Mouse (Mus musculus): ENCODE data around the gene Psmb5. TPM values are rescaled to one million over a fixed set of nuclear protein-coding genes. Genes with fewer than 3 reads are reported as not detected.

Gene Psmb5
- total RNA-seq, 1 experiment = 202 TPM

- Histone ChIP-seq H3K4me1 (ENCODE audit: control insufficient read depth in 2 of 2, insufficient read depth in 2 of 2, low read length in 2 of 2, poor library complexity in 1 of 2) (peaks cover 0 to 12% of the 10 kb centered on the region in 2 experiments; a peak in 2 of 4 replicates), H3K9me3 (ENCODE audit: control insufficient read depth, insufficient read depth, low read depth, low read length) (no peaks in the 10 kb centered on the region), H3K9ac (ENCODE audit: insufficient read depth, low read depth, low read length, poor library complexity, severe bottlenecking) (no peak overlapping the region), H3K27ac (ENCODE audit: insufficient read depth, low read depth, low read length, poor library complexity, severe bottlenecking) (no peak overlapping the region), H3K4me3 (ENCODE audit: insufficient read depth in 1 of 2, low read depth in 1 of 2, low read length in 2 of 2, poor library complexity in 1 of 2, severe bottlenecking in 1 of 2) (no peak overlapping the region), H3K36me3 (ENCODE audit: control insufficient read depth, insufficient read depth, low read length, poor library complexity, severe bottlenecking) (peaks cover 49% of the 10 kb centered on the region)
- in situ Hi-C loops (cut with MboI; ENCODE audit: low sequenced_read_pairs in 2 of 2, unreplicated experiment in 2 of 2) = loop anchor here in 1 of 2 experiments (25.0 kb wide), 1 partner anchor 580 kb away; no protein-coding TSS in a partner anchor
- no peak for TF ChIP-seq MAFK (IDR thresholded peaks at IDR 0.05; ENCODE audit: insufficient read depth, low read depth, low read length)
- no peak for TF ChIP-seq ZC3H11A (IDR thresholded peaks at IDR 0.05; ENCODE audit: borderline replicate concordance, low read depth, low read length)
- no peak for DNase-seq (ENCODE audit: low read depth, low spot score)
These were observed 24.6 kb upstream of the Psmb5 start for GRCm38 (mm10) chr14:54642224-54642944.

- peaks cover 0 to 15% of the 10 kb centered on the region in 2 experiments; a peak in 2 of 4 replicates for H3K4me1 ChIP-seq (ENCODE audit: control insufficient read depth in 2 of 2, insufficient read depth in 2 of 2, low read length in 2 of 2, poor library complexity in 1 of 2)
- H3K36me3 ChIP-seq (ENCODE audit: control insufficient read depth, insufficient read depth, low read length, poor library complexity, severe bottlenecking) = peaks cover 42% of the 10 kb centered on the region
- DNase-seq (ENCODE audit: low read depth, low spot score) = peak; percentile 86
- TF ChIP-seq ZC3H11A (IDR thresholded peaks at IDR 0.05; ENCODE audit: borderline replicate concordance, low read depth, low read length) (0 out of 2 replicates have a peak, but pooled peaks have one; percentile 9), MAFK (IDR thresholded peaks at IDR 0.05; ENCODE audit: insufficient read depth, low read depth, low read length) (no peak), ZNF384 (IDR thresholded peaks at IDR 0.05; ENCODE audit: low read depth, low read length) (no peak), CHD2 (IDR thresholded peaks at IDR 0.05; ENCODE audit: low read depth, low read length) (no peak), HCFC1 (IDR thresholded peaks at IDR 0.05; ENCODE audit: borderline replicate concordance, insufficient read depth, low read length) (0 out of 2 replicates have a peak, but pooled peaks have one; percentile 12)
- in situ Hi-C loops (cut with MboI; ENCODE audit: low sequenced_read_pairs in 2 of 2, unreplicated experiment in 2 of 2) = loop anchor here in 1 of 2 experiments (25.0 kb wide), 1 partner anchor 579 kb away; no protein-coding TSS in a partner anchor
- H3K9me3 ChIP-seq (ENCODE audit: control insufficient read depth, insufficient read depth, low read depth, low read length) = no peaks in the 10 kb centered on the region
- peak within 1 kb of the TSS; percentile 84 to 92 for H3K4me3 ChIP-seq (ENCODE audit: insufficient read depth in 1 of 2, low read depth in 1 of 2, low read length in 2 of 2, poor library complexity in 1 of 2, severe bottlenecking in 1 of 2)
- peak within 1 kb of the TSS; percentile 86 for H3K9ac ChIP-seq (ENCODE audit: insufficient read depth, low read depth, low read length, poor library complexity, severe bottlenecking)
- no peak within 1 kb of the TSS for H3K27ac ChIP-seq (ENCODE audit: insufficient read depth, low read depth, low read length, poor library complexity, severe bottlenecking)
These were observed 23.6 kb upstream of the Psmb5 start, which contains the start of gene Cdh24 for GRCm38 (mm10) chr14:54641305-54641969. Gene Cdh24, minus strand, starts transcription at chr14:54641364.

- peaks cover 36% of the 10 kb centered on the region for H3K36me3 ChIP-seq (ENCODE audit: control insufficient read depth, insufficient read depth, low read length, poor library complexity, severe bottlenecking)
- peak within 1 kb of the TSS; percentile 84 to 92 for H3K4me3 ChIP-seq (ENCODE audit: insufficient read depth in 1 of 2, low read depth in 1 of 2, low read length in 2 of 2, poor library complexity in 1 of 2, severe bottlenecking in 1 of 2)
- H3K9ac ChIP-seq (ENCODE audit: insufficient read depth, low read depth, low read length, poor library complexity, severe bottlenecking) = peak within 1 kb of the TSS; percentile 86
- DNase-seq (ENCODE audit: low read depth, low spot score) = no peak
- H3K9me3 ChIP-seq (ENCODE audit: control insufficient read depth, insufficient read depth, low read depth, low read length) = no peaks in the 10 kb centered on the region
- peaks cover 0 to 19% of the 10 kb centered on the region in 2 experiments; a peak in 2 of 4 replicates for H3K4me1 ChIP-seq (ENCODE audit: control insufficient read depth in 2 of 2, insufficient read depth in 2 of 2, low read length in 2 of 2, poor library complexity in 1 of 2)
- H3K27ac ChIP-seq (ENCODE audit: insufficient read depth, low read depth, low read length, poor library complexity, severe bottlenecking) = no peak within 1 kb of the TSS
- TF ChIP-seq ZNF384 (IDR thresholded peaks at IDR 0.05; ENCODE audit: low read depth, low read length) (no peak), CHD2 (IDR thresholded peaks at IDR 0.05; ENCODE audit: low read depth, low read length) (no peak), HCFC1 (IDR thresholded peaks at IDR 0.05; ENCODE audit: borderline replicate concordance, insufficient read depth, low read length) (no peak), MAFK (IDR thresholded peaks at IDR 0.05; ENCODE audit: insufficient read depth, low read depth, low read length) (no peak), ZC3H11A (IDR thresholded peaks at IDR 0.05; ENCODE audit: borderline replicate concordance, low read depth, low read length) (no peak)
- in situ Hi-C loops (cut with MboI; ENCODE audit: low sequenced_read_pairs in 2 of 2, unreplicated experiment in 2 of 2) = loop anchor here in 1 of 2 experiments (25.0 kb wide), 1 partner anchor 579 kb away; no protein-coding TSS in a partner anchor
These were observed 23.1 kb upstream of the Psmb5 start, which contains the start of gene Gm17606 for GRCm38 (mm10) chr14:54640946-54641304. Gene Gm17606, plus strand, starts transcription at chr14:54640952.

GRCm38 (mm10) chr14:54640121-54640520 lies 22.3 kb upstream of the Psmb5 start:
- TF ChIP-seq ZC3H11A (IDR thresholded peaks at IDR 0.05; ENCODE audit: borderline replicate concordance, low read depth, low read length) (no peak), HCFC1 (IDR thresholded peaks at IDR 0.05; ENCODE audit: borderline replicate concordance, insufficient read depth, low read length) (no peak), MAFK (IDR thresholded peaks at IDR 0.05; ENCODE audit: insufficient read depth, low read depth, low read length) (no peak), CHD2 (IDR thresholded peaks at IDR 0.05; ENCODE audit: low read depth, low read length) (no peak), ZNF384 (IDR thresholded peaks at IDR 0.05; ENCODE audit: low read depth, low read length) (no peak)
- Histone ChIP-seq H3K4me1 (ENCODE audit: control insufficient read depth in 2 of 2, insufficient read depth in 2 of 2, low read length in 2 of 2, poor library complexity in 1 of 2) (peaks cover 0 to 14% of the 10 kb centered on the region in 2 experiments; a peak in 2 of 4 replicates), H3K36me3 (ENCODE audit: control insufficient read depth, insufficient read depth, low read length, poor library complexity, severe bottlenecking) (peaks cover 28% of the 10 kb centered on the region), H3K27ac (ENCODE audit: insufficient read depth, low read depth, low read length, poor library complexity, severe bottlenecking) (no peak overlapping the region), H3K9me3 (ENCODE audit: control insufficient read depth, insufficient read depth, low read depth, low read length) (no peaks in the 10 kb centered on the region), H3K4me3 (ENCODE audit: insufficient read depth in 1 of 2, low read depth in 1 of 2, low read length in 2 of 2, poor library complexity in 1 of 2, severe bottlenecking in 1 of 2) (no peak overlapping the region), H3K9ac (ENCODE audit: insufficient read depth, low read depth, low read length, poor library complexity, severe bottlenecking) (no peak overlapping the region)
- in situ Hi-C loops (cut with MboI; ENCODE audit: low sequenced_read_pairs in 2 of 2, unreplicated experiment in 2 of 2) = loop anchor here in 1 of 2 experiments (25.0 kb wide), 1 partner anchor 578 kb away; no protein-coding TSS in a partner anchor
- DNase-seq (ENCODE audit: low read depth, low spot score) = no peak

Measured in ES-E14 (cell line).